Mouse (Mus musculus) liver, adult 2 months (tissue): ENCODE results near the gene Cd24a.

ENCODE experiments used
- CTCF ChIP-seq: fragments of 200-500 bp; IDR thresholded peaks from 2 replicates; pipeline ENCODE4 v1.5.1; 2011; ENCODE audit warnings: low read depth, low read length, control low read depth
- POLR2A ChIP-seq: fragments of 200-500 bp; IDR thresholded peaks from 2 replicates; pipeline ENCODE4 v1.6.1; 2011; ENCODE audit warnings: low read length, control low read depth; ENCODE audit not compliant: insufficient read depth; ENCODE audit errors: extremely low read depth

GRCm38 (mm10) chr10:43577997-43578331, at the start of gene Cd24a:
- TF ChIP-seq CTCF (no peak), POLR2A (no peak)
